Mouse (Mus musculus) heart, embryonic 15.5 days (tissue): Measurements from ENCODE around the gene Gramd4. TPM values are rescaled to one million over a fixed set of nuclear protein-coding genes. Genes with fewer than 3 reads are reported as not detected.
"Not testable (repeated sequence)": the region's sequence is repeated elsewhere in the genome, so short reads cannot be mapped to it uniquely, and the experiment has no call there.

Source experiments
- ATAC-seq: fragments of 200-750 bp; cut with Nextera tagmentation; replicated peaks from 2 replicates; pipeline ENCODE4 v1.8.0; 2017; ENCODE audit warnings: low read depth, moderate TSS enrichment; ENCODE audit not compliant: insufficient number of reproducible peaks, insufficient read depth, low FRiP score
- H3K27ac ChIP-seq: fragments of 300-500 bp; sonication (generic); 2 replicates; pipeline ENCODE4 v1.5.1; 2015; ENCODE audit warnings: mild to moderate bottlenecking, inconsistent platforms
- H3K27me3 ChIP-seq: fragments of 300-500 bp; sonication (generic); 2 replicates; pipeline ENCODE4 v1.6.1; 2015; ENCODE audit warnings: inconsistent platforms
- H3K36me3 ChIP-seq: fragments of 300-500 bp; sonication (generic); 2 replicates; pipeline ENCODE4 v1.6.1; 2015; ENCODE audit warnings: mild to moderate bottlenecking, inconsistent platforms
- H3K4me1 ChIP-seq: fragments of 300-500 bp; sonication (generic); replicated peaks from 2 replicates; pipeline ENCODE4 v1.6.1; 2015; ENCODE audit warnings: inconsistent platforms
- H3K4me2 ChIP-seq: fragments of 300-500 bp; sonication (generic); 2 replicates; pipeline ENCODE4 v1.6.1; 2015; ENCODE audit warnings: inconsistent platforms, mild to moderate bottlenecking, moderate library complexity
- H3K4me3 ChIP-seq: fragments of 300-500 bp; sonication (generic); 2 replicates; pipeline ENCODE4 v1.5.1; 2015; ENCODE audit warnings: mild to moderate bottlenecking, inconsistent platforms
- H3K9ac ChIP-seq: fragments of 300-500 bp; sonication (generic); 2 replicates; pipeline ENCODE4 v1.6.1; 2015; ENCODE audit warnings: mild to moderate bottlenecking, inconsistent platforms
- H3K9me3 ChIP-seq: fragments of 300-500 bp; sonication (generic); replicated peaks from 2 replicates; pipeline ENCODE4 v1.6.1; 2016; ENCODE audit warnings: inconsistent platforms
- WGBS: fragments of 180-500 bp; shearing (Covaris S2); methylation state at CpG from one replicate; pipeline ENCODE4 v1.1.7; 2015; ENCODE audit warnings: mixed read lengths; 5-methylcytosine and 5-hydroxymethylcytosine counted together
- polyA plus RNA-seq: library from polyadenylated mRNA; unstranded; fragments of >200 nt; fragmentation: Nextera tagmentation; extraction: Ambion mirVana; gene quantifications from 2 replicates; pipeline ENCODE4 v1.2.1, GENCODE M21; 2015

Gene Gramd4
- polyA plus RNA-seq, 1 experiment from 2014 or later, result 16.9 TPM

DNA sequence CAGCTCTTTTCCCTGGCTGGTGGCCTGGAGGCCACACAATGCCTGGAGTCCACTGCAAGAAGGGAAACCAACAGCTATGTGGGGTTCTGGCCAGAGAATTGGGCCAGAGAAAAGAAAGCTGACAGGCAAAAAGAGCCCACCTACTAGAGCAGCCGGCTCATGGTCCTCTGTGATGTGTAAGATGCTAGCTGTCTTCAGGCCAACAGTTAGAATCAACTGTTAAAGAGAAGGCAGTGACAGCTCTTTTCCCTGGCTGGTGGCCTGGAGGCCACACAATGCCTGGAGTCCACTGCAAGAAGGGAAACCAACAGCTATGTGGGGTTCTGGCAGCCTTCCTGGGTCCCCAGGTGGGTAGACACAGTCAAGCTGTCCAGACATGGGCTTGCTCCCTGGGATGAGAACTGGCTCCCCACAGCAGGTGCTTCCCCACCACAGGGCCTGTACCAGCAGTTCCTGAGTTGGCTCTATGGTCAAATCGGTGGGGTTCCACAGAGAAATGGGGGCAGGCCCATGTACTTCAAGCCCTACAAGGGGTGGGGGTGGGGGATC is 120.3 kb downstream of the Gramd4 start:
- not testable (repeated sequence) for H3K4me3 ChIP-seq, H3K9me3 ChIP-seq, ATAC-seq, H3K9ac ChIP-seq, H3K4me2 ChIP-seq, H3K36me3 ChIP-seq, H3K27me3 ChIP-seq
- Histone ChIP-seq H3K27ac (peak overlapping the region; percentile 14; the same call in 1 of the 2 replicates), H3K4me1 (peaks cover 66% of the 10 kb centered on the region)
- WGBS, result 49% methylated on average over 2 of the region's 2 CpGs

- ATAC-seq, result no peak
- 88% methylated on average over 6 of the region's 6 CpGs for WGBS
- no peak overlapping the region for H3K27ac ChIP-seq
- no peak overlapping the region for H3K9ac ChIP-seq
- H3K27me3 ChIP-seq, result 0 out of 2 replicates have a peak, but pooled peaks cover 3% of the 10 kb centered on the region
- H3K36me3 ChIP-seq, result no peaks in the 10 kb centered on the region
- no peaks in the 10 kb centered on the region for H3K9me3 ChIP-seq
- peaks cover 64% of the 10 kb centered on the region for H3K4me1 ChIP-seq
- H3K4me3 ChIP-seq, result no peak overlapping the region
- no peak overlapping the region for H3K4me2 ChIP-seq
Measured at GRCm38 (mm10) chr15:86178594-86178993, 121.1 kb downstream of the Gramd4 start.

DNA sequence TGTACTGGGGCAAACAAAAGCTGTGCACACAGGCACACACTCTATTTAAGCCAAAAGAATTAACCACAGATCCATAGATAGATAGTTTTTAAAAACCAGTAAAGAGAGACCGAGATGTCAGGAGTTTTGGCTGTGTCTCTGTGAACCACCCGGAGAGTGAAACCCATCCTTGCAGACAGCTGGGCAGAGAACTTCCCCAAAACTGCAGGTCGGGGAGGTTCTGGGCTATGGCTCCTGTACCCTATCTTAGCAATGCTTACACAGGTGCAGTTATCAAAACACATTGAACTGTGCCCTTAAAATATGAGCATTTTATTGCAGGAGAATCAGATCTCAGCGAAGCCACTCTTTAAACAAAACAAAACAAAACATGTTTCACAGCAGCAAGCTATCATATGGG is 122.9 kb downstream of the Gramd4 start:
- no peaks in the 10 kb centered on the region for H3K9me3 ChIP-seq

DNA sequence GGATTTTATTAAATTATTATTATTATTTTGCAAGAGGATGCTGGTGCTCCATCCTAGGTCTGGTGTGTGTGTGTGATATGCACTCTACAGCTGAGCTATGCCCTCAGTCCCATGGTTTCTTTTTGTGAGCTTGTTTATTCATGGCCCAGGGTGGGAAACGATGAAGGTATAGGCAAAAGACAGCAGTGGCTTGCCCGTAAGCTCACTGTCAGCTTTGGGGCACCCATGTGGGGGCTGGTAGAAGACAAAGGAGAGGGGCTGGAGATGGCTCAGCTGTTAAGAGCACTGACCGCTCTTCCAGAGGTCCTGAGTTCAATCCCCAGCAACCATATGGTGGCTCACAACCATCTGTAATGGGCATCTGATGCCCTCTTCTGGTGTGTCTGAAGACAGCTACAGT is 123.8 kb downstream of the Gramd4 start:
- not testable (repeated sequence) for H3K4me3 ChIP-seq, H3K27me3 ChIP-seq, ATAC-seq, H3K4me2 ChIP-seq, H3K9me3 ChIP-seq, H3K36me3 ChIP-seq, H3K9ac ChIP-seq
- WGBS, result 89% methylated on average over 3 of the region's 3 CpGs
- peak overlapping the region; percentile 64; the same call in 1 of the 2 replicates for H3K27ac ChIP-seq
- peaks cover 56% of the 10 kb centered on the region for H3K4me1 ChIP-seq

More for the DNA sequence above, 122.9 kb downstream of the Gramd4 start:
- Histone ChIP-seq H3K4me3 (no peak overlapping the region), H3K4me2 (no peak overlapping the region), H3K4me1 (peaks cover 59% of the 10 kb centered on the region), H3K9ac (no peak overlapping the region), H3K36me3 (no peaks in the 10 kb centered on the region), H3K27ac (no peak overlapping the region), H3K27me3 (no peaks in the 10 kb centered on the region)
- 64% methylated on average over 4 of the region's 4 CpGs for WGBS
- no peak for ATAC-seq

GRCm38 (mm10) chr15:86181941-86182439 is 124.5 kb downstream of the Gramd4 start:
- 19% methylated on average over 11 of the region's 11 CpGs for WGBS
- Histone ChIP-seq H3K4me1 (peaks cover 56% of the 10 kb centered on the region), H3K9me3 (no peaks in the 10 kb centered on the region), H3K4me2 (peak overlapping the region; percentile 40), H3K27ac (peak overlapping the region; percentile 64), H3K9ac (no peak overlapping the region; the same call in 1 of the 2 replicates), H3K36me3 (no peaks in the 10 kb centered on the region), H3K27me3 (no peaks in the 10 kb centered on the region), H3K4me3 (0 out of 2 replicates have a peak overlapping the region, but pooled peaks have one; percentile 4)
- 0 out of 2 replicates have a peak, but pooled peaks have one; percentile 7 for ATAC-seq

DNA sequence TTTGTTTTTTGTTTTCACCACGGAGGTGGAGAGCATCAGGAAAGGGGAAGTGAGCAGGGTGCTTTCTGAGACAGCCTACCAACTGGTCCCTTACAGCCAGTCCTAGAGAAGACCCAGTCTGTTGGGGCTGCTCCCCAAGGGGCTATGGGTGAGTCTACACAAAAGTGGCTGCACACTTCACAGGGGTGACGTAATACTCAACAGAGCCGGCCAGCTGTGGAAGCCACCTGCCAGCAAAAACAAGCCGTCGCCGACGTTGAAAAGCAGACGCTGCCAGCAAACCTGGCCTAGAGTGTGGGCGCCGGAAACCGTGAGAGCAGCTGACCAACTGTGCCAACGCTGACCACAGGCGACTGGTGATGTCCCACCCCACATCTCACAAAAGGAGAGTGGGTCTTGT is 125.2 kb downstream of the Gramd4 start:
- Histone ChIP-seq H3K4me2 (peak overlapping the region; percentile 40), H3K36me3 (no peaks in the 10 kb centered on the region), H3K4me1 (peaks cover 52% of the 10 kb centered on the region), H3K27ac (peak overlapping the region; percentile 64), H3K9me3 (no peaks in the 10 kb centered on the region), H3K4me3 (0 out of 2 replicates have a peak overlapping the region, but pooled peaks have one; percentile 4), H3K9ac (no peak overlapping the region), H3K27me3 (no peaks in the 10 kb centered on the region)
- ATAC-seq, result no peak
- 33% methylated on average over 13 of the region's 13 CpGs for WGBS

GRCm38 (mm10) chr15:86183484-86183883 is 126.0 kb downstream of the Gramd4 start:
- ATAC-seq, result no peak
- no peaks in the 10 kb centered on the region for H3K9me3 ChIP-seq
- no peaks in the 10 kb centered on the region for H3K36me3 ChIP-seq
- no peaks in the 10 kb centered on the region for H3K27me3 ChIP-seq
- whole genome bisulfite sequencing, result 91% methylated on average over 8 of the region's 8 CpGs
- no peak overlapping the region for H3K27ac ChIP-seq
- no peak overlapping the region for H3K9ac ChIP-seq
- no peak overlapping the region; the same call in 1 of the 2 replicates for H3K4me2 ChIP-seq
- no peak overlapping the region for H3K4me3 ChIP-seq
- peaks cover 53% of the 10 kb centered on the region for H3K4me1 ChIP-seq

DNA sequence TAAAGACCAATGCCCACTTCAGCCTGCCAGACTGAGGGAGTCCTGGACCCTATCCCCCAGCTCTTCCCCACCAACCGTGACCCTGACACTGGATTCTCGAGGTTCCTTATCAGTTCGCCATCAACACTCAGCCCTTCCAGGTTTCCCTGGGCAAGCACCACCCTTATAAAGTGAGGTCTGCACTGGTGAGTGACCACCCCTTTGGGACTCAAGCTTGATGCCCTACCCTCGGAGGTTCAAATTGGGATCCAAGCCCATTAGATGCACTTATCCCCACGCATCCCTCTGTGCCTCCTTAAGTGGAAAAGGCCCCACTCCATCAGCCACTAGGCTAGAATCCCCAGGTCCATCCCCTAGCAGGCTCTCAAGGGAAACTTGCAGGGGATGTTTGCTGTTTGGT is 126.6 kb downstream of the Gramd4 start:
- Histone ChIP-seq H3K4me1 (peaks cover 59% of the 10 kb centered on the region), H3K36me3 (no peaks in the 10 kb centered on the region), H3K9me3 (no peaks in the 10 kb centered on the region), H3K27me3 (no peaks in the 10 kb centered on the region), H3K9ac (0 out of 2 replicates have a peak overlapping the region, but pooled peaks have one; percentile 97), H3K27ac (peak overlapping the region; percentile 97; the same call in 1 of the 2 replicates), H3K4me2 (peak overlapping the region; percentile 85), H3K4me3 (peak overlapping the region; percentile 76)
- WGBS, result 52% methylated on average over 5 of the region's 5 CpGs
- no peak for ATAC-seq

DNA sequence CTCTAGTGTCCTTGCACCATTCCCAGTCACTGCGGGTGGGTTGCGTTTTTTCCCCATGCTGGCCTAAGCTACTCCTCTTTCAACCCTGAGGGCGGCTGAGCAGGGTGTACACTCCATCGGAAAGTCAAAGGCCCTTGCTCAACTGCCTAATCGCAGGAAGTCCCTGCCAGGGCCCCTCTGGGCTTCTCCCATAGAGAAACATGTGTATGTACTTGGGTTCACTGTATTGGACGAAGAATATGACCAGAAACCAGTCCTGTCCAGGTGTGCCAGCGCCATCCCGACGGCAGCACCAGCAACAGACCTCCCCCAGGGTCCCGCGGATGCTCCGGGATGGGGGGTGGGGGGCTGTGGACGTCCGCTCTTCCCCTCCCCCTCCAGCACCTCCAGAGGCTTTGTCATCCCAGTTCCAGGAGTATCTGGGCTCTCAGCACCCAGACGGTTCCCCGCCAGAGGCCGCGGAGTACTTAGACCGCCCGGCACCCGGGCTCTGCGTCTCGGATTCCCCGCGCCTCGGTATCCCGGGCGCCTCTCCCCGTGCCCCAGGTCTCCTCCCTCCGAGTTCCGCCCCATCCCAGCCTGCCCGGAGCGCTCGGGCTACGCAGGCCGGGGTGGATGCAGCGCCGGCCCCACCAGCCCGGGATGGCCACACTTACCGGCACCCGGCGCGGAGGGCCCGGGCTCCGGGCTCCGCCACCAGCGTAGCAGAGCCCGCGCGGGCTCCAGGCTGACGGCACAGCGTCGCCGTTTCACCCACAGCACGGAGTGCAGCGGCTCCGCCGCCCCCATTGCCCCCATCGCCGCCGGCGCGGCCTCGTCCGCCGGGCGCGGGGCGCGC is 127.6 kb downstream of the Gramd4 start:
- H3K9ac ChIP-seq, result peak overlapping the region; percentile 97
- peak overlapping the region; percentile 76 for H3K4me3 ChIP-seq
- H3K27ac ChIP-seq, result peak overlapping the region; percentile 97
- under 1% methylated on average over 66 of the region's 70 CpGs for WGBS
- H3K36me3 ChIP-seq, result no peaks in the 10 kb centered on the region
- H3K9me3 ChIP-seq, result no peaks in the 10 kb centered on the region
- ATAC-seq, result peak; percentile 40
- H3K27me3 ChIP-seq, result no peaks in the 10 kb centered on the region
- H3K4me2 ChIP-seq, result peak overlapping the region; percentile 85
- peaks cover 63% of the 10 kb centered on the region for H3K4me1 ChIP-seq

DNA sequence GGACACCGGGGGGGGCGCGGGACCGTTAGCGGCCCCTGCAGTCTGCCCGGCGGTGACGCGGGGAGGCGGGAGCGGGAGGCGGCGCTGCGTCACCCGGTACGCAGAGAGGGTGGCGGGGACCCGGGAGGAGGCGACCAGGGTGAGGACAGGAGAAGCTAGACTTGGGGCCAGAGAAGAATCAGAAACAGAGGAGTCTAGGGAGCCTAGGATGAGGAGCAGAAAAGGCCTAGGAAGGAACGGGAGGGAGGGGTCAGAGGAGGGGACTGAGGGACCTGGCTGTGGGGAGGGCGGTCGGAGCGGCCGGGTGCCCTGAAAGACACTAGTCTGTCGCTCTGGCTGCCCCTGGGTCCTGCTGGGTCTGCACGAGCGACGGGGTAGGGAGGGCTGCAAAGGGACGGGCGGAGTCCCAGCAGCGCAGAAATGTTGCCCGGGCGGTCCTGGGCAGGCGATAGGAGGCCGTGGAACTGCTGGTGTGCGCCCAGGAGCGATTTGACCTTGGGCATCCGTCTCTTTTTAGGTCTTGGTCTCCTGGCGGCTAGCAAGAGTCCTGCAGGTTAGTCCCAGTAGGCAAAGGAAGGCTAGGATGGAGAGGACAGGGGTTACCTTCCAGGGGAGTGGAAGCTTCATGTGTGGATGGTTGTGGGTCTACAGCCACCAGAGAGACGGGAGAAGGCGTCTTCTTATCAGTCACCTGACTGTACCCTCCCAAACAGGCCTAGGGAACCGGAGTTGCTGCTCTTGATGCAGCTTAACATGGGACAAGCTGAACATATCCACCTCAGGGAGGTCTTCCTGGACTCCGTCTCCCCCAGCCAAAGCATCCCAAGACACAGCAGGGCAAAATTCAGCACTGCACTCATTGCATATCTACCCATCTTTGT is 128.4 kb downstream of the Gramd4 start, which contains the start of gene Cerk:
Gene Cerk (minus strand): TSS at position 453 of the 881 bp plus-strand sequence.
- peak within 1 kb of the TSS; percentile 85 for H3K4me2 ChIP-seq
- H3K27me3 ChIP-seq, result no peaks in the 10 kb centered on the region
- H3K9ac ChIP-seq, result peak within 1 kb of the TSS; percentile 97
- WGBS, result 2% methylated on average over 43 of the region's 43 CpGs
- H3K9me3 ChIP-seq, result no peaks in the 10 kb centered on the region
- H3K4me3 ChIP-seq, result peak within 1 kb of the TSS; percentile 76
- ATAC-seq, result peak; percentile 74
- H3K4me1 ChIP-seq, result peaks cover 63% of the 10 kb centered on the region
- H3K27ac ChIP-seq, result peak within 1 kb of the TSS; percentile 97
- H3K36me3 ChIP-seq, result no peaks in the 10 kb centered on the region
